Mouse (Mus musculus): Measurements from ENCODE around the gene Sh3bp4.

DNA sequence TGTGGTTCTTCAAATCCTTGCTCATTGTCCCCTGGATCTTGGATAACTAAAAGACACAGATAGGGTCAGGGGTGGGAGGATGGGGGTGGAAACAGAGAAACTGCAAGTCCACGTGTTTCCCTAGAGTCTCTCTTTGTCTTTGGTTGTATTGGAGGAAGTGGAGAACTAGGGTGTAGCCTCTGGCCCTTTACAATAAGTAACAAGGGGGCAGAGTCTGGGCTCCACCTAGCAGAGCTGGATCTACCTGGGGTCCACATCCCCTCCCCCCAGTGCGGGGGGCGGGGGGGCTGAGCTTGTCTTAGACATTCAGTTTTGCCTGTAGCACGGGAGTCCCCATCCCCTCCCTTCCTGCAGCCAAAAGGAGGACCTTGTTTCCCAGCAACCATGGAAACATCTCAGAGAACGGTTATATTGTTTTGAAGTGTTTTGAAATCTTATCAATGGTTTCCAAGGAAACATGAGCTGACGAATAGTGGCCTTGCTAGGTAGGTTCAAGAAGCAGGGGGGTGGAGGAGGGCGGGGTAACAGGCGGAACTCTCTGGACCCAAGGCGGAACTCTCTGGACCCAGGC lies 113.1 kb downstream of the Sh3bp4 start:
- TF ChIP-seq CTCF (IDR thresholded peaks at IDR 0.05; ENCODE audit: borderline replicate concordance, insufficient read depth, low read depth, low read length) (no peak), POLR2A (IDR thresholded peaks at IDR 0.05; ENCODE audit: borderline replicate concordance, insufficient read depth, low read length) (no peak)
